ENCODE assay signal across 8 mouse cellular contexts in the genomic region with DNA sequence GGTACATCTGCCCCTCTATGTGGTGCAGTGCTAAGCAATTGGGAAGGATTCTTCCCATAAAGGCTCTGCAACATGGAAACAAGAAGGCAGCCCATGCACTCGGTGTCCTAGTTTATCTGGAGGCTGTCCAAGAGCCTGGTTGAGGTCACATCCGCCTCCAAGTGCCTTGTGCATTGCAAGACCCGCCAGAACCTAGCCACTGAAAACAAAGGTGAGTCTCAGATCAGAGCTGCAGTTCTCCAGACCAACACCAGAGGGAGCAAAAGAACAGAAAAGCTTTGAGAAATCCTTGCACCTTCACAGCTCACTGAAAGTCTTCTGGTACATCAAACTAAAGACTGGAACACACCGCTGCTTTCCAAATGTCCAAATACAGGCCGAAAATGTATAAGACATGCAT. TPM values are rescaled to one million over a fixed set of nuclear protein-coding genes. Genes with fewer than 3 reads are reported as not detected.
DNase-seq lines count a peak whose midpoint lies in the region; ATAC-seq lines count a peak whose summit lies in the region.

No protein-coding gene starts in this region.

- DNase-seq in hindbrain, embryonic 11.5 days (ENCODE audit: low spot score) = peak; percentile 90
- DNase-seq in brain, adult 2 months (ENCODE audit: low read depth, low spot score) = peak; percentile 85
- DNase-seq in left cerebral cortex, postnatal 14 days (ENCODE audit: low spot score in 2 of 2) = peak; percentile 79 to 86
- peak; percentile 83 for DNase-seq in testis, postnatal 10 days (ENCODE audit: low spot score)

- H3K9me3 ChIP-seq in hindbrain, embryonic 11.5 days (ENCODE audit: control insufficient read depth, low read length) = no peaks in the 10 kb centered on the region
- H3K9me3 ChIP-seq in hindbrain, embryonic 12.5 days (replicated peaks) = no peaks in the 10 kb centered on the region
- no peaks in the 10 kb centered on the region for H3K9me3 ChIP-seq in hindbrain, embryonic 16.5 days (ENCODE audit: control insufficient read depth, low read length)

- no peaks in the 10 kb centered on the region for H3K27me3 ChIP-seq in hindbrain, embryonic 11.5 days (ENCODE audit: control insufficient read depth, insufficient read depth, low read length)
- H3K27me3 ChIP-seq in hindbrain, embryonic 12.5 days = 0 out of 2 replicates have a peak, but pooled peaks cover 4% of the 10 kb centered on the region
- no peaks in the 10 kb centered on the region for H3K27me3 ChIP-seq in hindbrain, embryonic 16.5 days (replicated peaks; ENCODE audit: control insufficient read depth, insufficient read depth, low read length)

- no peak overlapping the region for H3K4me2 ChIP-seq in hindbrain, embryonic 11.5 days (replicated peaks; ENCODE audit: low read depth, low read length)
- no peak overlapping the region for H3K4me2 ChIP-seq in hindbrain, embryonic 12.5 days (replicated peaks)
- no peak overlapping the region for H3K4me2 ChIP-seq in hindbrain, embryonic 16.5 days (ENCODE audit: low read length)

- H3K27ac ChIP-seq in hindbrain, embryonic 11.5 days (ENCODE audit: low read depth, low read length) = no peak overlapping the region
- H3K27ac ChIP-seq in hindbrain, embryonic 12.5 days = no peak overlapping the region
- no peak overlapping the region for H3K27ac ChIP-seq in hindbrain, embryonic 16.5 days (ENCODE audit: low read depth, low read length)

- no peak overlapping the region for H3K4me3 ChIP-seq in hindbrain, embryonic 11.5 days (ENCODE audit: low read depth, low read length)
- H3K4me3 ChIP-seq in hindbrain, embryonic 12.5 days = no peak overlapping the region
- H3K4me3 ChIP-seq in hindbrain, embryonic 16.5 days (ENCODE audit: low read length) = no peak overlapping the region

- 27% methylated on average over 5 of the region's 5 CpGs for WGBS in hindbrain, embryonic 11.5 days
- WGBS in hindbrain, embryonic 12.5 days = 25% methylated on average over 5 of the region's 5 CpGs
- 12% methylated on average over 5 of the region's 5 CpGs for WGBS in hindbrain, embryonic 16.5 days

- ATAC-seq in hindbrain, embryonic 11.5 days (ENCODE audit: low FRiP score) = no peak
- no peak for ATAC-seq in hindbrain, embryonic 12.5 days (ENCODE audit: low FRiP score)
- 0 out of 2 replicates have a peak, but pooled peaks have one; percentile 64 for ATAC-seq in erythroid progenitor cell, adult 5-6 weeks (replicated peaks; ENCODE audit: low FRiP score, poor library complexity, severe bottlenecking)
- ATAC-seq in hindbrain, embryonic 16.5 days = peak; percentile 50; the same call in 1 of the 2 replicates
- ATAC-seq in monocyte, adult 5-6 weeks (replicated peaks; ENCODE audit: insufficient number of reproducible peaks, low FRiP score, low TSS enrichment, poor library complexity, severe bottlenecking) = peak; percentile 80

- intact Hi-C loops in left cerebral cortex, postnatal 14 days (cut with DNase I) = loop anchor here (2.0 to 5.0 kb wide), 3 partner anchors 68 to 169 kb away; no protein-coding TSS in a partner anchor

- no peaks in the 10 kb centered on the region for H3K4me1 ChIP-seq in hindbrain, embryonic 11.5 days (replicated peaks; ENCODE audit: control insufficient read depth, insufficient read depth, low read length)
- H3K4me1 ChIP-seq in hindbrain, embryonic 12.5 days = no peaks in the 10 kb centered on the region
- no peaks in the 10 kb centered on the region for H3K4me1 ChIP-seq in hindbrain, embryonic 16.5 days (ENCODE audit: control insufficient read depth, insufficient read depth, low read depth, low read length)

- H3K9ac ChIP-seq in hindbrain, embryonic 11.5 days (ENCODE audit: low read depth, low read length) = no peak overlapping the region
- H3K9ac ChIP-seq in hindbrain, embryonic 12.5 days = no peak overlapping the region
- H3K9ac ChIP-seq in hindbrain, embryonic 16.5 days (ENCODE audit: low read depth, low read length) = no peak overlapping the region

- no peaks in the 10 kb centered on the region for H3K36me3 ChIP-seq in hindbrain, embryonic 11.5 days (ENCODE audit: control insufficient read depth, insufficient read depth, low read length)
- no peaks in the 10 kb centered on the region for H3K36me3 ChIP-seq in hindbrain, embryonic 12.5 days
- no peaks in the 10 kb centered on the region for H3K36me3 ChIP-seq in hindbrain, embryonic 16.5 days (ENCODE audit: control insufficient read depth, insufficient read depth, low read length)

RNA-seq across cellular contexts. Expression of gene Ttc9, which starts 11.7 kb away (rescaled TPM):
- polyA plus RNA-seq in hindbrain, embryonic 11.5 days (2014; fragmentation: Nextera tagmentation; extraction: Ambion mirVana) = 1.3 and 2.1 TPM in 2 replicates
- 5.5 and 6.3 TPM in 2 replicates for polyA plus RNA-seq in hindbrain, embryonic 12.5 days (2016; fragmentation: Nextera tagmentation; extraction: Ambion mirVana)
- total RNA-seq in erythroid progenitor cell, adult 5-6 weeks (2015; ENCODE audit: low replicate concordance) = not detected in 2 replicates
- total RNA-seq in erythroid progenitor cell, adult 5-6 weeks (2017; ENCODE audit: low replicate concordance) = not detected in 2 replicates
- polyA plus RNA-seq in hindbrain, embryonic 16.5 days (2015; fragmentation: Nextera tagmentation; extraction: Ambion mirVana) = 19.3 TPM in 2 replicates
- total RNA-seq in left cerebral cortex, postnatal 14 days (2021) = 10 to 100 TPM; 61.2 to 63.2 TPM
- 0.64 TPM in 1 of 3 replicates, not detected in the others for total RNA-seq in monocyte, adult 5-6 weeks (2017)

RNA-seq across cellular contexts. Expression of gene Med6, which starts 24.5 kb away (rescaled TPM):
- polyA plus RNA-seq in hindbrain, embryonic 11.5 days (2014; fragmentation: Nextera tagmentation; extraction: Ambion mirVana) = 72.0 and 84.6 TPM in 2 replicates
- 62.1 and 65.5 TPM in 2 replicates for polyA plus RNA-seq in hindbrain, embryonic 12.5 days (2016; fragmentation: Nextera tagmentation; extraction: Ambion mirVana)
- 28.9 and 29.6 TPM in 2 replicates for total RNA-seq in erythroid progenitor cell, adult 5-6 weeks (2015; ENCODE audit: low replicate concordance)
- total RNA-seq in erythroid progenitor cell, adult 5-6 weeks (2017; ENCODE audit: low replicate concordance) = 91.9 and 102 TPM in 2 replicates
- 38.1 and 40.2 TPM in 2 replicates for polyA plus RNA-seq in hindbrain, embryonic 16.5 days (2015; fragmentation: Nextera tagmentation; extraction: Ambion mirVana)
- total RNA-seq in left cerebral cortex, postnatal 14 days (2021) = 10 to 100 TPM; 21.2 to 26.9 TPM
- total RNA-seq in monocyte, adult 5-6 weeks (2017) = 71.1 to 93.2 TPM (median 77.1 TPM) in 3 replicates

RNA-seq across cellular contexts. Expression of gene Adam21, which starts 51.0 kb away (rescaled TPM):
- polyA plus RNA-seq in hindbrain, embryonic 11.5 days (2014; fragmentation: Nextera tagmentation; extraction: Ambion mirVana) = 0.24 and 0.82 TPM in 2 replicates
- polyA plus RNA-seq in hindbrain, embryonic 12.5 days (2016; fragmentation: Nextera tagmentation; extraction: Ambion mirVana) = 0.67 and 0.70 TPM in 2 replicates
- not detected in 2 replicates for total RNA-seq in erythroid progenitor cell, adult 5-6 weeks (2015; ENCODE audit: low replicate concordance)
- total RNA-seq in erythroid progenitor cell, adult 5-6 weeks (2017; ENCODE audit: low replicate concordance) = not detected in 2 replicates
- 0.88 and 0.95 TPM in 2 replicates for polyA plus RNA-seq in hindbrain, embryonic 16.5 days (2015; fragmentation: Nextera tagmentation; extraction: Ambion mirVana)
- under 1 TPM; 0.36 to 0.51 TPM for total RNA-seq in left cerebral cortex, postnatal 14 days (2021)
- total RNA-seq in monocyte, adult 5-6 weeks (2017) = 0.85 TPM in 1 of 3 replicates, not detected in the others

Comparison
In these comparisons a context has a peak if more than half of its experiments do, and no peak if none do; other contexts are left out.
1. ATAC-seq: peak in erythroid progenitor cell, adult 5-6 weeks (single experiment), hindbrain, embryonic 16.5 days (single experiment) and monocyte, adult 5-6 weeks (single experiment); none in hindbrain, embryonic 11.5 days (single experiment) and hindbrain, embryonic 12.5 days (single experiment).
2. RNA of gene Ttc9, which starts 11.7 kb away (total RNA-seq): 61.2 to 63.2 TPM in left cerebral cortex, postnatal 14 days; not detected in erythroid progenitor cell, adult 5-6 weeks and 0.64 TPM in monocyte, adult 5-6 weeks; every median in the first group is over 10 times any median in the second.
3. Peak in every context shown above with its lines, with median percentiles within 50 percentile points of each other: DNase-seq.